Mouse (Mus musculus) liver, postnatal 0 days (tissue): ENCODE measurements around the gene Krt15. TPM values are rescaled to one million over a fixed set of nuclear protein-coding genes. Genes with fewer than 3 reads are reported as not detected.

Source experiments
- ATAC-seq: fragments of 200-750 bp; cut with Nextera tagmentation; 2 replicates; pipeline ENCODE4 v1.8.0; 2017; ENCODE audit warnings: mild to moderate bottlenecking, moderate library complexity
- DNase-seq: peaks from one replicate; pipeline ENCODE4 v3.0.0-alpha.2; 2016
- H3K27ac ChIP-seq: fragments of 300-500 bp; sonication (generic); 2 replicates; pipeline ENCODE4 v1.5.1; 2014; ENCODE audit warnings: antibody characterized with exemption, moderate library complexity, mild to moderate bottlenecking, low read depth
- H3K27me3 ChIP-seq: fragments of 300-500 bp; sonication (generic); 2 replicates; pipeline ENCODE4 v1.6.1; 2014; ENCODE audit warnings: low read length, control low read depth, mixed read lengths; ENCODE audit not compliant: insufficient read depth
- H3K36me3 ChIP-seq: fragments of 300-500 bp; sonication (generic); replicated peaks from 2 replicates; pipeline ENCODE4 v1.6.1; 2014; ENCODE audit warnings: mild to moderate bottlenecking, control low read depth, low read length, moderate library complexity, mixed read lengths; ENCODE audit not compliant: insufficient read depth
- H3K4me1 ChIP-seq: fragments of 300-500 bp; sonication (generic); 2 replicates; pipeline ENCODE4 v1.6.1; 2014; ENCODE audit warnings: antibody characterized with exemption, mild to moderate bottlenecking, control low read depth; ENCODE audit not compliant: insufficient read depth
- H3K4me2 ChIP-seq: fragments of 300-500 bp; sonication (generic); 2 replicates; pipeline ENCODE4 v1.6.1; 2014; ENCODE audit warnings: low read depth, mild to moderate bottlenecking, low read length, moderate library complexity, mixed read lengths
- H3K4me3 ChIP-seq: fragments of 300-500 bp; sonication (generic); 2 replicates; pipeline ENCODE4 v1.5.1; 2014; ENCODE audit warnings: low read depth, low read length
- H3K9ac ChIP-seq: fragments of 300-500 bp; sonication (generic); replicated peaks from 2 replicates; pipeline ENCODE4 v1.6.1; 2014; ENCODE audit warnings: mild to moderate bottlenecking, moderate library complexity
- H3K9me3 ChIP-seq: fragments of 300-500 bp; sonication (generic); 2 replicates; pipeline ENCODE4 v1.6.1; 2016; ENCODE audit warnings: mild to moderate bottlenecking, control low read depth, low read length, mixed read lengths
- CTCF ChIP-seq: sonication (generic); IDR thresholded peaks from 2 replicates; pipeline ENCODE4 v1.5.1; 2016; ENCODE audit warnings: antibody characterized with exemption, low read depth
- EP300 ChIP-seq: IDR thresholded peaks from 2 replicates; pipeline ENCODE4 v1.6.1; 2016; ENCODE audit warnings: antibody characterized with exemption, low read depth, mild to moderate bottlenecking
- WGBS: fragments of 180-500 bp; shearing (Covaris S2); extraction: QIAGEN DNeasy Blood & Tissue Kit; methylation state at CpG from one replicate; pipeline ENCODE4 v1.1.7; 2014; ENCODE audit not compliant: insufficient replicate concordance; 5-methylcytosine and 5-hydroxymethylcytosine counted together
- polyA plus RNA-seq: library from polyadenylated mRNA; unstranded; fragments of >200 nt; fragmentation: Nextera tagmentation; extraction: Ambion mirVana; gene quantifications from 2 replicates; pipeline ENCODE4 v1.2.1, GENCODE M21; 2015

Krt15 gene
- polyA plus RNA-seq, 1 experiment from 2014 or later = 0.11 TPM

DNA sequence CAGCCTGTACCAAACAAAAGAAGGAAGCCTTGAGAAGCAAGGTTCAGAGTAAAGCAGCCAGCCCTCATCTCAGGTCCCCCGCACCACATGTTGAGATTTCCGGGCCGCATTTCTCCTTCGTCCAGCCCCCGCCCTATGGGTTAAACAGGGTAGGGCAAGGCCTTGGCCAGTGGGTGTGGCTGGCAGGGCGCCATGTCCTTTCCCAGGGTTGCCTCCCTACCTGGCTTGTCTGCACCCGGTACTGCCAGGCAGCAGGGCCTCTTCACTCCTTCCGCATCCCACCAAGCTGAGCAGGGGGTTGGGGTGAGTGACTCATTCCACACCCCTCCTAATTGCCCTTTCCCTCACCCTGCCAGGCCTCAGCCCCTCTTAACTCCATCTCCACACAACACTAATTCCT is 32.3 kb upstream of the Krt15 start:
- no peak overlapping the region for H3K4me3 ChIP-seq
- no peaks in the 10 kb centered on the region for H3K27me3 ChIP-seq
- no peaks in the 10 kb centered on the region for H3K36me3 ChIP-seq
- no peaks in the 10 kb centered on the region for H3K4me1 ChIP-seq
- H3K27ac ChIP-seq = no peak overlapping the region
- 50% methylated on average over 8 of the region's 8 CpGs for whole genome bisulfite sequencing
- DNase-seq (no peak), ATAC-seq (no peak)
- no peak overlapping the region for H3K4me2 ChIP-seq
- no peak for TF ChIP-seq CTCF
- no peak for TF ChIP-seq EP300
- H3K9ac ChIP-seq = no peak overlapping the region
- no peaks in the 10 kb centered on the region for H3K9me3 ChIP-seq

DNA sequence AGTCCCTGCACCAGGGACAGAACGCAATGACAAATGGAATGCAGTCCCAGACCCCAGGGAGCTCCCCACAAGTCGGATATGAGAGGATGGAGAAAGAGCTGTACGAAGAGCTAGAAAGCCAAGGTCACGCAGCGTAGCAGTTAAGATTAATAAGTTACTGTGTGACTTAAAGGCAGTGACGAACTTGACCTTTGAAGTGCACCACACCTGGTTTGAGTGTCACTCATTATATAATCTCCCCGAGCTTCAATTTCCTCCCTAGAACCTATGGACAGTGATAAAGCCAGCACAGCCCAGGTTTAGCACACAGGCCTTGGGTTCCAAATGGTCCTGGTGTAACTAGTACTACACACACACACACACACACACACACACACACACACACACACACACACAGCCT is 28.7 kb upstream of the Krt15 start:
- Histone ChIP-seq H3K27me3 (no peaks in the 10 kb centered on the region), H3K9me3 (no peaks in the 10 kb centered on the region), H3K4me3 (no peak overlapping the region), H3K4me2 (no peak overlapping the region), H3K27ac (no peak overlapping the region), H3K36me3 (no peaks in the 10 kb centered on the region), H3K4me1 (no peaks in the 10 kb centered on the region), H3K9ac (no peak overlapping the region)
- TF ChIP-seq EP300 (no peak), CTCF (no peak)
- DNase-seq (no peak), ATAC-seq (no peak)
- WGBS = 48% methylated on average over 7 of the region's 7 CpGs

DNA sequence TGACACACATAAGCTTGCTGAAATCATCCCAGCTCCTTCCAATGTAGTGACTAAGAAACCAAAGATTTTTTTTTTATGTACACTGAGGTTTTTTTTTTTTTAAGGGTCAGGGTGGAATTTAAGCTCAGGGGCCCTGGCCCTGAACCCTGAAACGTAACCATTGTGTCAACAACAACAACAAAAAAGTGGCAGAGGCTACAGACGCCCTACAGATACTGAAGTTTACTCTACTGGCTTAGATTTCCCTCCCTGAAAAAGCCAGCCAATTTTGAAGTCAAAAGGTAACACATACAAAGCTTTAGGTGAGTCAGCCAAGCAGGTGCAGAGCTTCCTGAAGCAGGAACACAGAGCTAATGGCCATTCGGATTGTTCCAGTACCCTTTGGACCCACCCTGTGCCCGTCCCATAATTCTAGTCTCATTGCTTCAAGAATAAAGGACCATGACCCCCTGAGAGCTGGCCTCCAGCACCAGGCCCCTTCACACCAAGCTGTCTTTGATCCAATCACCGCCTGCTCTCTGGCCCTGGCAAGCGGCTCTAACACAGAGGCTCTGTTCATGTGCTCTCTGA is 22.3 kb upstream of the Krt15 start:
- no peaks in the 10 kb centered on the region for H3K4me1 ChIP-seq
- H3K27ac ChIP-seq = no peak overlapping the region
- DNase-seq (no peak), ATAC-seq (no peak)
- no peak overlapping the region for H3K4me3 ChIP-seq
- TF ChIP-seq CTCF (no peak), EP300 (no peak)
- H3K4me2 ChIP-seq = no peak overlapping the region
- no peak overlapping the region for H3K9ac ChIP-seq
- no peaks in the 10 kb centered on the region for H3K27me3 ChIP-seq
- H3K9me3 ChIP-seq = no peaks in the 10 kb centered on the region
- 60% methylated on average over 6 of the region's 6 CpGs for WGBS
- H3K36me3 ChIP-seq = no peaks in the 10 kb centered on the region

DNA sequence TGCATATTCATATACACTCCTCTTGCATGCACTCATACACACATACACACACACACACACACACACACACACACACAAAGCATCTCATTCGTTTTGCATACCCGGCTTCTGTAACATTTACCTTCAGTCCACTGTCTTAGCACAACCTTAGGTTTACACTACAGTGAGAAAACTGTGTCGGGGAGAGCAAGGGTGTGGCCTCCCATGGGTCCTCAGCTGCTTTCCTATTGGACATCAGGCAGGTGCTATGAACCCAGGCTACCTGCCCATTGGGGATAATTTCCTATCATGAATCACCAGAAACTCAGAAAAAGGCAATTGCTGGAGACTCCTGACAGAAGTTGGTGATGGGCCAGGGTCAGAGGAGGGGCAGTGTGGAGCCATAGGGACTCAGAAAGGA is 21.6 kb upstream of the Krt15 start:
- no peak for ATAC-seq
- Histone ChIP-seq H3K4me3 (no peak overlapping the region), H3K27me3 (no peaks in the 10 kb centered on the region), H3K4me2 (no peak overlapping the region), H3K9me3 (no peaks in the 10 kb centered on the region), H3K9ac (no peak overlapping the region), H3K4me1 (no peaks in the 10 kb centered on the region), H3K27ac (no peak overlapping the region), H3K36me3 (no peaks in the 10 kb centered on the region)
- TF ChIP-seq CTCF (no peak), EP300 (no peak)
- no peak for DNase-seq
- 62% methylated on average over 3 of the region's 3 CpGs for WGBS

DNA sequence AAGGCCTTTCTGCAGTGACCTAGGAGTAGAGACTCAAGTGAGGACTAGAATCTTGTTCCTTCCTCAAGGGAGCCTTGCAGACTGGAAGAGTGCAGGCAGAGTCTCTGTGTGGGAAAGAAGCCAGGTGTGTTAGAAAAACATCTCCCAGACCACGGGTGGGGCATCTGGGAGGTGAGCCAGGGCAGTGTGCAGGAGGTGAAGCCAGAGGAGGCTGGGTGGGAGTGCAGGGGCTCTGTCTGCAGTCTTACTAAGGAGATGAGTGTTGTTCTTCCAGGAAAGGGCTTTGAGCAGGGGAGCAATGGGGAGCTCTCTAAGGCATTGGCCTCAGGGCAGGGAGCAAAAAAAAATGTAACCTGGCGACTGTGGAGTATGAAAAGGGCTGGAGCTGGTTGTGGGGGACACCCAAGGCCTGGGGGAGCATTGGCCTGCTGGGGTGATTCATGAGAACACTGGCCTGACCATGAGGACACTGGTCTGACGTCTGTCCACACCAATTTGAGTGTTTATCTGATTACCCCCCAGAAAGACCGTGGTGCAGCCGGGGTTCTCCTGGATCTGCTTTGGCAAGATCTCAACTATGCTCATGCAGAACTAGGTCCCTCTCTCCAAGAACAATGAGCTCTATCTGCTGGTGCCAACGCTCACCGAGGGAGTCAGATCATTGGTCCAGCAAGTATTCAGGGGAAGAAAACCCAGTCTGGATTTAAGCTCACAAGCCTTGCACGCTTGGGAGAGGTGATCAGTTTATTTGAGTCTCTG is 19.9 kb upstream of the Krt15 start:
- ATAC-seq = no peak
- TF ChIP-seq EP300 (no peak), CTCF (no peak)
- DNase-seq = no peak
- no peaks in the 10 kb centered on the region for H3K27me3 ChIP-seq
- no peaks in the 10 kb centered on the region for H3K36me3 ChIP-seq
- H3K4me3 ChIP-seq = no peak overlapping the region
- WGBS = 67% methylated on average over 8 of the region's 8 CpGs
- H3K9me3 ChIP-seq = no peaks in the 10 kb centered on the region
- H3K4me1 ChIP-seq = no peaks in the 10 kb centered on the region
- no peak overlapping the region for H3K4me2 ChIP-seq
- H3K9ac ChIP-seq = no peak overlapping the region
- H3K27ac ChIP-seq = no peak overlapping the region

DNA sequence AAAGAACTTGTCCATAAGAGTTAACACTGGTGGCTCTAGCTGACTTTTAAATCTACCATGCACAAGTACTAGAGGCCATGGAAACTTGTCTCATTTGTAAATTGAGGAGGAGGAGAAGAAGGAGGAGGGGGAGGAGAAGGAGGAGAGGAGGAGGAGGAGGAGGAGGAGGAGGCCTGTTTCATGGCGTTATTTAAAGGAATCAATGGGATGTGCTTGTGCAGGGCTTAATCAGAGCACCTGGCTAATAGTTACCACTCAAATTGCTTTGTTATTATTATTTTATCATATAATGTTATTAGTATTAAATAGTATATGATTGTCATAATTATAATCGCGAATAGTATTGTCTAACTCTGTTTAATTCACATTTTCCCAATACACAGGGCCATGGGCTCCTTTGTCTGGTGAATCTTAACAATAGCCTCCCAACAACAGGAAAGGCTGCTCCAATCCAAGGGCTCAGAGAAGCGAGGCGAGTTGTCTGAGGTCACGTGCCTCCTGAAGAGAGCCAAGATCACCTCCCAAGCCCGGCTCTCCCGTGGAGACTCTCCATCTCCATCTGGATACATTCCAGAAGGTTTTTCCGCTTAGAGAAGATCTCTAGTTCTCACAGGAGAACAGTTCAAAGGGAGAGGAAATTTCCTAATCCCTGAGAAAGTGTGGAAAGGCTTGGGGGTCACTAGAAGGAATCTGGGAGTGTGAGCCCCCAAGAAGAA is 13.0 kb upstream of the Krt15 start, which contains the start of gene Krt19:
Krt19 (minus strand) TSS at position 51 of the 716 bp plus-strand sequence.
- no peak for TF ChIP-seq CTCF
- no peak for TF ChIP-seq EP300
- WGBS = 61% methylated on average over 9 of the region's 9 CpGs
- Histone ChIP-seq H3K4me1 (no peaks in the 10 kb centered on the region), H3K9me3 (no peaks in the 10 kb centered on the region), H3K4me2 (no peak within 1 kb of the TSS), H3K27ac (no peak within 1 kb of the TSS), H3K4me3 (no peak within 1 kb of the TSS), H3K36me3 (no peaks in the 10 kb centered on the region), H3K27me3 (peaks cover 22% of the 10 kb centered on the region), H3K9ac (no peak within 1 kb of the TSS)
- ATAC-seq = no peak
- no peak for DNase-seq
